7 mouse cellular contexts compared by ENCODE assay signal in the genomic region with DNA sequence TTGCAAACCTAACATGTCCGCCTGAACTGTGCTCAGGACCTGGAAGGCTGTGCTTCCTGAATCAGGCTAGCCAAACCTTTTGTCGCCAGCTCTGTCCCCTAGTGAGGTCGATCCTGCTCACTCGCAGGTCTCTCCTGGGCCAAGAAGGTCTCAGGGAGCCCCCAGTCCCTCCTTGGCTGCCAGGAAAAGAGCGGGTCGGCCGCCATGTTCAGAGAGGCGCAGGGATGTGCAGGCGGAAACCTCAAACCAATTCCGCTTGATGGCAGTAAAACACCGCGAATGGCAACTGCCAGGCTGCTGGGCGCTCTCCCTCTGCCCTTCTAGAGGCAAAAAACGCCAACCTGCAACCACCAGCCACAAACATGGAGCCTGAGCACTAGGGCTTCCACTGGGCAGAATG.
DNase-seq lines count a peak whose midpoint lies in the region; ATAC-seq and TF ChIP-seq lines count a peak whose summit lies in the region.
"Not testable (repeated sequence)": the region's sequence is repeated elsewhere in the genome, so short reads cannot be mapped to it uniquely, and the experiment has no call there.

No protein-coding gene starts in this region.

- not testable (repeated sequence) for H3K9me3 ChIP-seq in embryonic facial prominence, embryonic 14.5 days (ENCODE audit: control insufficient read depth, low read length); hindbrain, embryonic 10.5 days; kidney, postnatal 0 days (replicated peaks; ENCODE audit: low read length); lung, embryonic 14.5 days (ENCODE audit: low read depth, low read length); stomach, postnatal 0 days (ENCODE audit: control insufficient read depth, low read length)

- H3K4me3 ChIP-seq in embryonic facial prominence, embryonic 14.5 days (ENCODE audit: low read depth, low read length); hindbrain, embryonic 10.5 days; kidney, postnatal 0 days (replicated peaks; ENCODE audit: low read depth, low read length); lung, embryonic 14.5 days (ENCODE audit: low read depth, low read length); stomach, postnatal 0 days (ENCODE audit: low read depth, low read length): not testable (repeated sequence)

- H3K4me1 ChIP-seq in embryonic facial prominence, embryonic 14.5 days (ENCODE audit: control insufficient read depth, insufficient read depth, low read length); hindbrain, embryonic 10.5 days (replicated peaks); kidney, postnatal 0 days (replicated peaks; ENCODE audit: insufficient read depth, low read length); lung, embryonic 14.5 days (ENCODE audit: insufficient read depth); stomach, postnatal 0 days (replicated peaks; ENCODE audit: control insufficient read depth, insufficient read depth): not testable (repeated sequence)

- H3K27me3 ChIP-seq in embryonic facial prominence, embryonic 14.5 days (replicated peaks; ENCODE audit: control insufficient read depth, insufficient read depth, low read length); hindbrain, embryonic 10.5 days (ENCODE audit: insufficient read depth, poor library complexity, severe bottlenecking); kidney, postnatal 0 days (ENCODE audit: insufficient read depth, low read length); lung, embryonic 14.5 days (ENCODE audit: insufficient read depth, low read length); stomach, postnatal 0 days (ENCODE audit: control insufficient read depth, insufficient read depth, low read length): not testable (repeated sequence)

- DNase-seq in adrenal gland, adult 8-10 months, result peak; percentile 68
- peak; percentile 7 for DNase-seq in embryonic facial prominence, embryonic 14.5 days (ENCODE audit: low spot score)
- peak; percentile 2 for DNase-seq in hindbrain, embryonic 10.5 days (ENCODE audit: low spot score)
- not testable (repeated sequence) for DNase-seq in kidney, postnatal 0 days (ENCODE audit: low spot score)
- peak; percentile 40 for DNase-seq in lung, embryonic 14.5 days
- peak; percentile 60 for DNase-seq in ovary, adult 18-20 months (ENCODE audit: low spot score)
- peak; percentile 17 for DNase-seq in stomach, postnatal 0 days (ENCODE audit: low spot score)

- not testable (repeated sequence) for TF ChIP-seq EP300 in stomach, postnatal 0 days (optimal IDR thresholded peaks at IDR 0.05)

- 83% methylated on average over 11 of the region's 14 CpGs for WGBS in embryonic facial prominence, embryonic 14.5 days
- 81% methylated on average over 14 of the region's 14 CpGs for WGBS in hindbrain, embryonic 10.5 days
- WGBS in kidney, postnatal 0 days, result 78% methylated on average over 13 of the region's 14 CpGs
- 69% methylated on average over 14 of the region's 14 CpGs for WGBS in lung, embryonic 14.5 days
- WGBS in stomach, postnatal 0 days, result 75% methylated on average over 13 of the region's 14 CpGs

- H3K36me3 ChIP-seq in embryonic facial prominence, embryonic 14.5 days (ENCODE audit: control insufficient read depth, insufficient read depth, low read length); hindbrain, embryonic 10.5 days; kidney, postnatal 0 days (ENCODE audit: insufficient read depth, low read length); lung, embryonic 14.5 days (ENCODE audit: insufficient read depth); stomach, postnatal 0 days (ENCODE audit: control insufficient read depth, insufficient read depth, low read length): not testable (repeated sequence)

- TF ChIP-seq CTCF in kidney, postnatal 0 days (IDR thresholded peaks at IDR 0.05; ENCODE audit: low read depth), result peak; percentile 18; the same call in 1 of the 2 replicates
- not testable (repeated sequence) for TF ChIP-seq CTCF in lung, embryonic 14.5 days (IDR thresholded peaks at IDR 0.05; ENCODE audit: low read depth)
- peak; percentile 40; the same call in 1 of the 2 replicates for TF ChIP-seq CTCF in stomach, postnatal 0 days (IDR thresholded peaks at IDR 0.05; ENCODE audit: low read depth)

- H3K27ac ChIP-seq in embryonic facial prominence, embryonic 14.5 days (replicated peaks; ENCODE audit: low read depth, low read length); hindbrain, embryonic 10.5 days; kidney, postnatal 0 days; lung, embryonic 14.5 days (ENCODE audit: low read depth); stomach, postnatal 0 days (replicated peaks): not testable (repeated sequence)

- not testable (repeated sequence) for H3K9ac ChIP-seq in embryonic facial prominence, embryonic 14.5 days (ENCODE audit: low read depth, low read length); kidney, postnatal 0 days (ENCODE audit: low read depth, low read length); lung, embryonic 14.5 days; stomach, postnatal 0 days (ENCODE audit: low read length)

- not testable (repeated sequence) for ATAC-seq in embryonic facial prominence, embryonic 14.5 days (ENCODE audit: low read depth); kidney, postnatal 0 days (replicated peaks; ENCODE audit: low FRiP score, low read depth); lung, embryonic 14.5 days (ENCODE audit: insufficient read depth); stomach, postnatal 0 days (ENCODE audit: low FRiP score, low TSS enrichment)

- not testable (repeated sequence) for H3K4me2 ChIP-seq in embryonic facial prominence, embryonic 14.5 days (ENCODE audit: low read depth, low read length); kidney, postnatal 0 days (ENCODE audit: low read length); lung, embryonic 14.5 days; stomach, postnatal 0 days (replicated peaks; ENCODE audit: low read depth)
